Mouse (Mus musculus) thymus, adult 2 months (tissue): ENCODE results near the gene Mylk. TPM values are rescaled to one million over a fixed set of nuclear protein-coding genes. Genes with fewer than 3 reads are reported as not detected.

Experiments used
- DNase-seq: peaks from one replicate; pipeline ENCODE4 v3.0.0; 2021
- H3K27ac ChIP-seq: fragments of 200-500 bp; 2 replicates; pipeline ENCODE4 v1.5.1; 2012; ENCODE audit warnings: low read length, control low read depth; ENCODE audit not compliant: control insufficient read depth, insufficient read depth
- H3K27me3 ChIP-seq: fragments of 200-500 bp; 2 replicates; pipeline ENCODE4 v1.6.1; 2012; ENCODE audit warnings: mild to moderate bottlenecking, low read length, moderate library complexity, mixed read lengths; ENCODE audit not compliant: control insufficient read depth, insufficient read depth
- H3K36me3 ChIP-seq: fragments of 200-500 bp; 2 replicates; pipeline ENCODE4 v1.6.1; 2012; ENCODE audit warnings: mild to moderate bottlenecking, low read length, moderate library complexity; ENCODE audit not compliant: control insufficient read depth, insufficient read depth
- H3K4me1 ChIP-seq: fragments of 200-500 bp; replicated peaks from 2 replicates; pipeline ENCODE4 v1.6.1; 2012; ENCODE audit warnings: low read length; ENCODE audit not compliant: control insufficient read depth, insufficient read depth
- H3K4me3 ChIP-seq: fragments of 200-500 bp; 2 replicates; pipeline ENCODE4 v1.5.1; 2012; ENCODE audit warnings: mild to moderate bottlenecking, low read length, control low read depth, moderate library complexity; ENCODE audit not compliant: control insufficient read depth, insufficient read depth
- CTCF ChIP-seq: fragments of 200-500 bp; IDR thresholded peaks from 2 replicates; pipeline ENCODE4 v1.5.1; 2012; ENCODE audit warnings: mild to moderate bottlenecking, control low read depth, low read length, moderate library complexity, borderline replicate concordance; ENCODE audit not compliant: control insufficient read depth, poor library complexity, insufficient read depth; ENCODE audit errors: extremely low read depth
- POLR2A ChIP-seq: fragments of 200-500 bp; IDR thresholded peaks from 2 replicates; pipeline ENCODE4 v1.6.1; 2012; ENCODE audit warnings: mild to moderate bottlenecking, low read length, control low read depth, moderate library complexity; ENCODE audit not compliant: control insufficient read depth, poor library complexity, insufficient read depth; ENCODE audit errors: extremely low read depth
- WGBS: fragments of 180-500 bp; shearing (Covaris S2); methylation state at CpG from one replicate; pipeline ENCODE4 v1.1.7; 2018; 5-methylcytosine and 5-hydroxymethylcytosine counted together
- polyA plus RNA-seq: library from polyadenylated mRNA; depleted of rRNA; stranded (reverse); fragments of >200 nt; gene quantifications from 2 replicates; pipeline ENCODE4 v1.2.3, GENCODE M21; 2012

Mylk gene
- polyA plus RNA-seq, 1 experiment: 7.2 TPM

GRCm38 (mm10) chr16:34898057-34898789, 153.2 kb downstream of the Mylk start:
- Histone ChIP-seq H3K27ac (no peak overlapping the region), H3K36me3 (no peaks in the 10 kb centered on the region), H3K4me1 (no peaks in the 10 kb centered on the region), H3K27me3 (no peaks in the 10 kb centered on the region), H3K4me3 (no peak overlapping the region)
- DNase-seq: no peak
- no peak for TF ChIP-seq POLR2A
- TF ChIP-seq CTCF: no peak
- WGBS: 87% methylated on average over 7 of the region's 7 CpGs

- no peak overlapping the region for H3K27ac ChIP-seq
- no peak for DNase-seq
- no peaks in the 10 kb centered on the region for H3K36me3 ChIP-seq
- 87% methylated on average over 11 of the region's 11 CpGs for WGBS
- no peak overlapping the region for H3K4me3 ChIP-seq
- no peaks in the 10 kb centered on the region for H3K4me1 ChIP-seq
- TF ChIP-seq CTCF (no peak), POLR2A (no peak)
- no peaks in the 10 kb centered on the region for H3K27me3 ChIP-seq
Observed at GRCm38 (mm10) chr16:34899071-34899808, 154.2 kb downstream of the Mylk start.

GRCm38 (mm10) chr16:34899997-34900396, 155.0 kb downstream of the Mylk start:
- no peak overlapping the region for H3K27ac ChIP-seq
- 79% methylated on average over 5 of the region's 5 CpGs for WGBS

GRCm38 (mm10) chr16:34900471-34900870, 155.5 kb downstream of the Mylk start:
- Histone ChIP-seq H3K36me3 (no peaks in the 10 kb centered on the region), H3K4me1 (no peaks in the 10 kb centered on the region), H3K4me3 (no peak overlapping the region), H3K27me3 (no peaks in the 10 kb centered on the region), H3K27ac (no peak overlapping the region)
- no peak for TF ChIP-seq POLR2A
- DNase-seq: no peak
- 97% methylated on average over 5 of the region's 5 CpGs for WGBS

More at GRCm38 (mm10) chr16:34899997-34900396, 155.0 kb downstream of the Mylk start:
- DNase-seq: no peak
- Histone ChIP-seq H3K4me1 (no peaks in the 10 kb centered on the region), H3K4me3 (no peak overlapping the region), H3K36me3 (no peaks in the 10 kb centered on the region), H3K27me3 (no peaks in the 10 kb centered on the region)
- TF ChIP-seq CTCF: no peak
- no peak for TF ChIP-seq POLR2A

- no peaks in the 10 kb centered on the region for H3K4me1 ChIP-seq
- WGBS: 83% methylated on average over 2 of the region's 2 CpGs
- no peaks in the 10 kb centered on the region for H3K27me3 ChIP-seq
- H3K27ac ChIP-seq: no peak overlapping the region
- DNase-seq: no peak
- no peaks in the 10 kb centered on the region for H3K36me3 ChIP-seq
- no peak overlapping the region for H3K4me3 ChIP-seq
- no peak for TF ChIP-seq POLR2A
- TF ChIP-seq CTCF: no peak
Observed at GRCm38 (mm10) chr16:34901031-34901430, 156.0 kb downstream of the Mylk start.

- 85% methylated on average over 7 of the region's 7 CpGs for WGBS
- Histone ChIP-seq H3K4me3 (no peak overlapping the region), H3K36me3 (no peaks in the 10 kb centered on the region), H3K27me3 (no peaks in the 10 kb centered on the region), H3K4me1 (no peaks in the 10 kb centered on the region), H3K27ac (no peak overlapping the region)
- no peak for DNase-seq
- TF ChIP-seq POLR2A (no peak), CTCF (no peak)
Observed at GRCm38 (mm10) chr16:34901611-34902293, 156.7 kb downstream of the Mylk start.
